Comparison of ENCODE assay signal across 10 mouse cellular contexts in genomic region chr11:94978178-94978915, GRCm38 (mm10). TPM values are rescaled to one million over a fixed set of nuclear protein-coding genes. Genes with fewer than 3 reads are reported as not detected.
DNase-seq lines count a peak whose midpoint lies in the region; ATAC-seq and TF ChIP-seq lines count a peak whose summit lies in the region.
"Had no signal": no experiment of that assay in that cellular context is flagged by ENCODE, and none has a peak within 500 bp of the region (broad histone marks: within the 10 kb centered on the region; RNA-seq: fewer than 3 reads in every experiment).

No protein-coding gene starts in this region.

- H3K4me1 ChIP-seq in heart, embryonic 11.5 days (ENCODE audit: control insufficient read depth, insufficient read depth, low read length): peaks cover 23% of the 10 kb centered on the region
- peaks cover 2 to 8% of the 10 kb centered on the region in 2 experiments; a peak in 3 of 4 replicates for H3K4me1 ChIP-seq in MEL (ENCODE audit: control insufficient read depth in 1 of 2, insufficient read depth in 2 of 2, low read length in 2 of 2)
- H3K4me1 ChIP-seq in forebrain, embryonic 15.5 days: peaks cover 17% of the 10 kb centered on the region
- H3K4me1 ChIP-seq in liver, embryonic 15.5 days (replicated peaks): peaks cover 20% of the 10 kb centered on the region

- DNase-seq in heart, postnatal 4 days: no peak
- DNase-seq in MEL (ENCODE audit: low read depth, low spot score): peak; percentile 66
- DNase-seq in testis, postnatal 10 days (ENCODE audit: low spot score): no peak
- no peak for DNase-seq in frontal cortex, postnatal 14 days (ENCODE audit: low spot score in 2 of 2)
- DNase-seq in gastrocnemius, adult 8-10 months (ENCODE audit: low spot score in 2 of 2): no peak

- no peak for TF ChIP-seq RAD21 in MEL (IDR thresholded peaks at IDR 0.05; ENCODE audit: low read depth, low read length)

- peak; percentile 68 to 81 for TF ChIP-seq EP300 in MEL (IDR thresholded peaks at IDR 0.05; ENCODE audit: low read depth in 1 of 2, low read length in 2 of 2)

- H3K27me3 ChIP-seq in heart, embryonic 11.5 days (ENCODE audit: control insufficient read depth, insufficient read depth, low read length): no peaks in the 10 kb centered on the region
- no peaks in the 10 kb centered on the region for H3K27me3 ChIP-seq in MEL (ENCODE audit: control insufficient read depth in 1 of 2, insufficient read depth in 2 of 2, low read length in 2 of 2)
- no peaks in the 10 kb centered on the region for H3K27me3 ChIP-seq in forebrain, embryonic 15.5 days
- no peaks in the 10 kb centered on the region for H3K27me3 ChIP-seq in liver, embryonic 15.5 days

- H3K4me3 ChIP-seq in heart, embryonic 11.5 days (ENCODE audit: low read depth, low read length): no peak overlapping the region
- peak overlapping the region; percentile 4 to 14; a peak in 2 of 4 replicates for H3K4me3 ChIP-seq in MEL (ENCODE audit: control insufficient read depth in 1 of 2, insufficient read depth in 1 of 2, low read depth in 2 of 2, low read length in 2 of 2)
- H3K4me3 ChIP-seq in forebrain, embryonic 15.5 days: peak overlapping the region; percentile 33
- 0 out of 2 replicates have a peak overlapping the region, but pooled peaks have one; percentile 29 for H3K4me3 ChIP-seq in liver, embryonic 15.5 days (replicated peaks)

- H3K9me3 ChIP-seq in heart, embryonic 11.5 days (replicated peaks; ENCODE audit: control insufficient read depth, low read length): no peaks in the 10 kb centered on the region
- no peaks in the 10 kb centered on the region for H3K9me3 ChIP-seq in MEL (replicated peaks; ENCODE audit: insufficient read depth, low read length)
- H3K9me3 ChIP-seq in forebrain, embryonic 15.5 days: no peaks in the 10 kb centered on the region
- no peaks in the 10 kb centered on the region for H3K9me3 ChIP-seq in liver, embryonic 15.5 days (replicated peaks)

- TF ChIP-seq POLR2A in MEL (IDR thresholded peaks at IDR 0.05; ENCODE audit: control insufficient read depth in 1 of 2, insufficient read depth in 1 of 2, low read depth in 1 of 2, low read length in 2 of 2, poor library complexity in 1 of 2): no peak

- no peaks in the 10 kb centered on the region for H3K36me3 ChIP-seq in heart, embryonic 11.5 days (ENCODE audit: control insufficient read depth, insufficient read depth, low read length)
- peaks cover 0 to 11% of the 10 kb centered on the region in 2 experiments; a peak in 2 of 4 replicates for H3K36me3 ChIP-seq in MEL (ENCODE audit: control insufficient read depth in 1 of 2, insufficient read depth in 2 of 2, low read length in 2 of 2)
- no peaks in the 10 kb centered on the region for H3K36me3 ChIP-seq in forebrain, embryonic 15.5 days
- no peaks in the 10 kb centered on the region for H3K36me3 ChIP-seq in liver, embryonic 15.5 days (replicated peaks)

- peak overlapping the region; percentile 30; the same call in 1 of the 2 replicates for H3K9ac ChIP-seq in heart, embryonic 11.5 days (ENCODE audit: low read depth, low read length)
- H3K9ac ChIP-seq in MEL (ENCODE audit: control insufficient read depth, low read depth, low read length, poor library complexity, severe bottlenecking): no peak overlapping the region
- peak overlapping the region; percentile 49 for H3K9ac ChIP-seq in forebrain, embryonic 15.5 days (replicated peaks)
- no peak overlapping the region for H3K9ac ChIP-seq in liver, embryonic 15.5 days

- no peak overlapping the region for H3K27ac ChIP-seq in heart, embryonic 11.5 days (ENCODE audit: low read depth, low read length)
- no peak overlapping the region for H3K27ac ChIP-seq in MEL (ENCODE audit: control insufficient read depth, low read depth, low read length)
- peak overlapping the region; percentile 97 for H3K27ac ChIP-seq in forebrain, embryonic 15.5 days (replicated peaks)
- H3K27ac ChIP-seq in liver, embryonic 15.5 days (replicated peaks): no peak overlapping the region

- ATAC-seq in heart, embryonic 11.5 days (replicated peaks; ENCODE audit: insufficient number of reproducible peaks, low FRiP score, low TSS enrichment): no peak
- ATAC-seq in forebrain, embryonic 15.5 days (replicated peaks): peak; percentile 75
- ATAC-seq in liver, embryonic 15.5 days (ENCODE audit: insufficient read depth): 0 out of 2 replicates have a peak, but pooled peaks have one; percentile 2

- WGBS in heart, embryonic 11.5 days (ENCODE audit: insufficient replicate concordance): 39% methylated on average over 9 of the region's 9 CpGs
- WGBS in forebrain, embryonic 15.5 days: 23% methylated on average over 9 of the region's 9 CpGs
- WGBS in liver, embryonic 15.5 days (ENCODE audit: insufficient replicate concordance): 35% methylated on average over 9 of the region's 9 CpGs

- peak overlapping the region; percentile 58 for H3K4me2 ChIP-seq in heart, embryonic 11.5 days
- peak overlapping the region; percentile 51 for H3K4me2 ChIP-seq in forebrain, embryonic 15.5 days (replicated peaks)
- peak overlapping the region; percentile 60 for H3K4me2 ChIP-seq in liver, embryonic 15.5 days

- TF ChIP-seq CTCF in MEL (IDR thresholded peaks at IDR 0.05 in 2 of 3, conservative IDR thresholded peaks at IDR 0.05 in 1 of 3; ENCODE audit: control insufficient read depth in 1 of 3, insufficient read depth in 1 of 3, low read depth in 2 of 3, low read length in 3 of 3, poor library complexity in 1 of 3, severe bottlenecking in 1 of 3): no peak

- H3K79me2 ChIP-seq in MEL (ENCODE audit: control insufficient read depth, insufficient read depth, low read length, poor library complexity): no peaks in the 10 kb centered on the region

TF ChIP-seq in MEL, 35 proteins besides CTCF, POLR2A, EP300 and RAD21 (continues in another document):
- TF ChIP-seq MEF2A (IDR thresholded peaks at IDR 0.05; ENCODE audit: extremely low read depth, insufficient replicate concordance, low read depth, low read length, poor library complexity, severe bottlenecking): no peak
- TF ChIP-seq MYC (IDR thresholded peaks at IDR 0.05; ENCODE audit: low read depth, low read length): no peak
- no peak for TF ChIP-seq TCF12 (IDR thresholded peaks at IDR 0.05; ENCODE audit: low read depth, low read length)
- TF ChIP-seq ZNF384 (IDR thresholded peaks at IDR 0.05; ENCODE audit: low read depth, low read length): no peak
- TF ChIP-seq RCOR1 (IDR thresholded peaks at IDR 0.05; ENCODE audit: low read depth, low read length): no peak
- no peak for TF ChIP-seq HCFC1 (IDR thresholded peaks at IDR 0.05; ENCODE audit: low read depth, low read length)
- TF ChIP-seq NRF1 (IDR thresholded peaks at IDR 0.05; ENCODE audit: insufficient read depth, low read depth, low read length, poor library complexity, severe bottlenecking): no peak
- peak; percentile 32; the same call in 1 of the 2 replicates for TF ChIP-seq MXI1 (IDR thresholded peaks at IDR 0.05; ENCODE audit: low read depth, low read length)

RNA-seq across cellular contexts. Expression of gene Sgca, which starts 2.2 kb away (rescaled TPM):
- polyA plus RNA-seq in heart, embryonic 11.5 days (2014; fragmentation: Nextera tagmentation; extraction: Ambion mirVana): 24.7 and 25.3 TPM in 2 replicates
- 10 to 100 TPM; 67.0 to 89.1 TPM for total RNA-seq in heart, postnatal 4 days (2021)
- total RNA-seq in MEL (2012; rRNA removed): not detected in 2 replicates
- not detected for polyA plus RNA-seq in MEL (2012; ENCODE audit: insufficient read depth in 1 of 2, insufficient read length in 2 of 2, low read depth in 1 of 2, low replicate concordance in 2 of 2, missing spikeins in 1 of 2)
- polyA plus RNA-seq in forebrain, embryonic 15.5 days (2015; fragmentation: Nextera tagmentation; extraction: Ambion mirVana): not detected in 2 replicates
- polyA plus RNA-seq in liver, embryonic 15.5 days (2015; fragmentation: Nextera tagmentation; extraction: Ambion mirVana): 0.35 and 1.1 TPM in 2 replicates
- 100 to 1,000 TPM; 272 to 306 (median 288) TPM for total RNA-seq in gastrocnemius, adult 8-10 months (2022)
- total RNA-seq: ES-E14 had no signal

RNA-seq across cellular contexts. Expression of gene Hils1, which starts 11.0 kb away (rescaled TPM):
- polyA plus RNA-seq in heart, embryonic 11.5 days (2014; fragmentation: Nextera tagmentation; extraction: Ambion mirVana): 0.24 TPM in 1 of 2 replicates, not detected in the other
- not detected for total RNA-seq in heart, postnatal 4 days (2021)
- total RNA-seq in MEL (2012; rRNA removed): not detected in 2 replicates
- not detected for polyA plus RNA-seq in MEL (2012; ENCODE audit: insufficient read depth in 1 of 2, insufficient read length in 2 of 2, low read depth in 1 of 2, low replicate concordance in 2 of 2, missing spikeins in 1 of 2)
- polyA plus RNA-seq in forebrain, embryonic 15.5 days (2015; fragmentation: Nextera tagmentation; extraction: Ambion mirVana): not detected in 2 replicates
- not detected in 2 replicates for polyA plus RNA-seq in liver, embryonic 15.5 days (2015; fragmentation: Nextera tagmentation; extraction: Ambion mirVana)
- total RNA-seq in gastrocnemius, adult 8-10 months (2022): not detected
- total RNA-seq: ES-E14; left cerebral cortex, adult 8-10 months had no signal

RNA-seq across cellular contexts. Expression of gene Ppp1r9b, which starts 12.5 kb away (rescaled TPM):
- 11.4 and 16.3 TPM in 2 replicates for polyA plus RNA-seq in heart, embryonic 11.5 days (2014; fragmentation: Nextera tagmentation; extraction: Ambion mirVana)
- 10 to 100 TPM; 45.3 to 46.3 TPM for total RNA-seq in heart, postnatal 4 days (2021)
- total RNA-seq in MEL (2012; rRNA removed): 113 and 150 TPM in 2 replicates
- polyA plus RNA-seq in MEL (2012; ENCODE audit: insufficient read depth in 1 of 2, insufficient read length in 2 of 2, low read depth in 1 of 2, low replicate concordance in 2 of 2, missing spikeins in 1 of 2): 100 to 1,000 TPM in 1 of 2 experiments, 10 to 100 TPM in 1; 47.0 to 169 TPM
- polyA plus RNA-seq in forebrain, embryonic 15.5 days (2015; fragmentation: Nextera tagmentation; extraction: Ambion mirVana): 23.0 and 23.9 TPM in 2 replicates
- polyA plus RNA-seq in liver, embryonic 15.5 days (2015; fragmentation: Nextera tagmentation; extraction: Ambion mirVana): 8.2 and 8.8 TPM in 2 replicates
- total RNA-seq in gastrocnemius, adult 8-10 months (2022): 10 to 100 TPM; 15.8 to 23.9 (median 19.4) TPM

RNA-seq across cellular contexts. Expression of gene Samd14, which starts 31.3 kb away (rescaled TPM):
- 16.0 and 16.3 TPM in 2 replicates for polyA plus RNA-seq in heart, embryonic 11.5 days (2014; fragmentation: Nextera tagmentation; extraction: Ambion mirVana)
- total RNA-seq in heart, postnatal 4 days (2021): 1 to 10 TPM; 9.1 to 9.5 TPM
- total RNA-seq in MEL (2012; rRNA removed): 35.8 and 57.6 TPM in 2 replicates
- polyA plus RNA-seq in MEL (2012; ENCODE audit: insufficient read depth in 1 of 2, insufficient read length in 2 of 2, low read depth in 1 of 2, low replicate concordance in 2 of 2, missing spikeins in 1 of 2): 1,000 to 10,000 TPM in 1 of 2 experiments, 100 to 1,000 TPM in 1; 101 to 1,219 TPM
- 120 and 123 TPM in 2 replicates for polyA plus RNA-seq in forebrain, embryonic 15.5 days (2015; fragmentation: Nextera tagmentation; extraction: Ambion mirVana)
- polyA plus RNA-seq in liver, embryonic 15.5 days (2015; fragmentation: Nextera tagmentation; extraction: Ambion mirVana): 33.9 and 39.2 TPM in 2 replicates
- under 1 TPM; 0.24 to 0.62 (median 0.45) TPM for total RNA-seq in gastrocnemius, adult 8-10 months (2022)

RNA-seq across cellular contexts. Expression of gene Col1a1, which starts 42.3 kb away (rescaled TPM):
- 129 and 157 TPM in 2 replicates for polyA plus RNA-seq in heart, embryonic 11.5 days (2014; fragmentation: Nextera tagmentation; extraction: Ambion mirVana)
- total RNA-seq in heart, postnatal 4 days (2021): 100 to 1,000 TPM; 861 to 965 TPM
- total RNA-seq in MEL (2012; rRNA removed): 0.12 and 0.20 TPM in 2 replicates
- polyA plus RNA-seq in MEL (2012; ENCODE audit: insufficient read depth in 1 of 2, insufficient read length in 2 of 2, low read depth in 1 of 2, low replicate concordance in 2 of 2, missing spikeins in 1 of 2): under 1 TPM in 1 of 2 experiments, not detected in 1; 0.61 TPM
- 40.2 and 40.5 TPM in 2 replicates for polyA plus RNA-seq in forebrain, embryonic 15.5 days (2015; fragmentation: Nextera tagmentation; extraction: Ambion mirVana)
- 76.5 and 78.2 TPM in 2 replicates for polyA plus RNA-seq in liver, embryonic 15.5 days (2015; fragmentation: Nextera tagmentation; extraction: Ambion mirVana)
- total RNA-seq in gastrocnemius, adult 8-10 months (2022): 10 to 100 TPM; 30.9 to 90.6 (median 45.9) TPM

Comparison
In these comparisons a context has a peak if more than half of its experiments do, and no peak if none do; other contexts are left out.
1. H3K9ac ChIP-seq: peak in heart, embryonic 11.5 days (single experiment) and forebrain, embryonic 15.5 days (single experiment); none in MEL (single experiment) and liver, embryonic 15.5 days (single experiment).
2. RNA of gene Sgca, which starts 2.2 kb away (polyA plus RNA-seq): 24.7 to 25.3 TPM in heart, embryonic 11.5 days; 0.35 to 1.1 TPM in liver, embryonic 15.5 days, not detected in forebrain, embryonic 15.5 days and not detected in MEL; every median in the first group is over 10 times any median in the second.
3. Peak in every context shown above with its lines, with median percentiles within 50 percentile points of each other: H3K4me2 ChIP-seq.